Mouse (Mus musculus) adrenal gland (tissue): Measurements from ENCODE around the gene Fdx1.

Experiments
- intact Hi-C: fragments of 180-260 bp; cut with DNase I; formaldehyde crosslinking; loops from one replicate; pipeline ENCODE4 v1.15.1; 2025

The Fdx1 gene

GRCm38 (mm10) chr9:51966373-51966772 lies 3.0 kb upstream of the Fdx1 start:
- intact Hi-C loops, result no loop called here

GRCm38 (mm10) chr9:51964110-51964509 lies 754 bp upstream of the Fdx1 start:
- intact Hi-C loops, result no loop called here

DNA sequence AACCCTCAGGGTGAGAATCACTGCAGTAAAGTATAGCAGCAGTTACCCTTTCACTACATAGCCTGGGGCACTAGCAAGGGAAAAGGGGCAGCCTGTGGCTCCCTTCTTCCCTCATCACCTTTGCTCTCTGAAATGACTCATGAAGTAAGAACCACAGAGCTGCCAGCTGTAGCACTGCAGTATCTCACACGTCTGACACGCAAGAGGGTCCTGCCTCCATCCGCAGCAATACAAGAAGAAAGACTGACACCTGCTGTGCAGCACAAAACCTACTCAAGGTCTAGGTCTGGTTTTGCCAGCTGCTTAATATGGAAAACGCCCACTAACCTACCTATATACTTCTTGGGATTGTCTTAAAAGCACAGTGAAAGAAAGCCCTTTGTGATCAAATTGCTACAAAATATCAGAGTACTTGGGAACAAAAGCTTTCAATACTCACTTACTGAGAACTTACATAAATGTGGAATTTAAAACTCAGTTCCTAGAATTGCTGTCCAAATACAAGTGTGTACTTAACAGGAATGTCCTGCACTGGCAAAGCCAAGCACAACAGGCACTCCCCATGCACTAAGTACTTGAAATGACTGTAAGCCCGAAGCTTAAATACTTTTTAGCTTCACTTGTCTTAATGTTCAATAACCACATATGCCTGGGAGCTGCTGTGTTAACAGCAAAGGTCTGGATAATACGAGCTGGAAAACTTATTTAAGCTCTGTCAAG lies 2.0 kb downstream of the Fdx1 start:
- intact Hi-C loops, result no loop called here

DNA sequence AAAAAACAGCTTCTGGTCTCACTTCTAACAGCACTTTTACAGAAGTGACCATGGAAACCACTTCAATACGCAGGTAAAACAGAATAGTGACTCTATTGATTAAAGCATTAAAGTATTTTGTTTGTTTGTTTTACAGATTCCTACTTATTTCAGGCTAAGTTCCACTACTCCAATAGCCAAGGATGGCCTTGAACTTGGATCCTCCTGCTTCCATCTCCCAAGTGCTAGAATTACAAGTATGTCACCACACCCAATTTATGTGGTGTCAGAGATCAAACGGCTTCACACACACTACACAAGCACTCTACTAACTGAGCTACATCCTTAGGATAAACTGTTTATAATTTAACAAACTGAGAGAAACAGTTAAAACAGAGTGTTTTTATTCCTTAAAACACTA lies 3.0 kb downstream of the Fdx1 start:
- intact Hi-C loops, result no loop called here

- intact Hi-C loops, result no loop called here
Observed at GRCm38 (mm10) chr9:51958981-51959380, 4.4 kb downstream of the Fdx1 start.

- intact Hi-C loops, result no loop called here
Observed at GRCm38 (mm10) chr9:51957025-51957424, 6.3 kb downstream of the Fdx1 start.

- intact Hi-C loops, result no loop called here
Observed at GRCm38 (mm10) chr9:51956484-51956883, 6.9 kb downstream of the Fdx1 start.

GRCm38 (mm10) chr9:51951337-51951736 lies 12.0 kb downstream of the Fdx1 start:
- intact Hi-C loops, result no loop called here

DNA sequence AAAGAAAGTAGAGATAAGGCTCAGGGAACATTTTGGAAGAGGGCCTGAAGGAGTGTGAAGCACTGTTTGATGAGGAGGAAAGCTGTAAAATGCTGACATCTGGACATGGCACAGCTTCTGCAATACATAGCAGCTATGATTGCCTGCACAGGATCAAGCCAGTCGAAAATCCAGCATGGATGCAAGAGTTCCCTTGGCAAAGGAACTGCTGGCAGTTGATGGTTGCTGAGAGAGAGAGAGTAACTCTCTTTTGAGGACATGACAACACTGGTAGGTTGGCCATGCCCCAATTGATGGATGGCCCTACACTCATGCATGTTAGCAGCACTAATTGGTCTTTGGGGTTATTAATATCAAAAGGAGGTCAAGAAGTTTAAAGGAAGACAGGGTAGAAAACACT lies 12.7 kb downstream of the Fdx1 start:
- intact Hi-C loops, result no loop called here

- intact Hi-C loops, result no loop called here
Observed at GRCm38 (mm10) chr9:51950225-51950624, 13.1 kb downstream of the Fdx1 start.

DNA sequence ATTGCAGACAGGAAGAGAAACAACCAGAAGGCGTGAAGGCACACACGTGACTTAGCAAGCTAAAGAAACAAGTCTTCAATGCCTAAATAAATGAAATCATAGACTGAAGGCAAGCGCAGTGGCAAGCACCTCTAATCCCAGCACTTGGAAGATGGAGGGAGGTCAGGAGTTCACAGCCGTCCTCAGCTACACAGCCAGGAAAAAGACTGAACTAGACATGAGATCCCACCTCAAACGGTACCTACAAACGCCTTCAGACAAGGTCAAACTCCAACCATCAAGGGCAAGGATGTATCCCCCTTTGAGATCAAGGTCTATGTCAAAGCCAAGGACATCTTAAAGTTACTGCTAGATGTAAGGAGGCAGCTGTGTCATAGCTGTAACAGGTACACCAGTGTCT lies 19.4 kb downstream of the Fdx1 start:
- intact Hi-C loops, result no loop called here

DNA sequence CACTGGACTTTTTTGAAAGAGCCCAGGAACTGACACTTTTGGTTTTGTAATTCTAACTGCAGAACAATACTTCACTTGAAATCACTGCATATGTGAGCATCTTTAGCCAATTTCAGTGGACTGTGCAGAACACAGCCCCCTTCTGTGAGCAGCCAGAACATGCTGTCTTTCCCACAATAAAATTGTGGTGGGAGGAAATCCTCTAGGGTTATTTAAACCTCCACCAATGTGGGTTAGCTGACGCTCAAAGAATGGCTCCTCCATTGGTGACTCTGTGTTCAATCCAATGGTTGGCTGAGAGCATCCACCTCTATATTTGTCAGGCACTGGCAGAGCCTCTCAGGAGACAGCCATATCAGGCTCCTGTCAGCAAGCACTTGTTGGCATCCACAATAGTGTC lies 28.7 kb downstream of the Fdx1 start:
- intact Hi-C loops, result no loop called here

- intact Hi-C loops, result no loop called here
Observed at GRCm38 (mm10) chr9:51931997-51932396, 31.4 kb downstream of the Fdx1 start.

GRCm38 (mm10) chr9:51931054-51931690 lies 32.2 kb downstream of the Fdx1 start:
- intact Hi-C loops, result no loop called here

- intact Hi-C loops, result no loop called here
Observed at GRCm38 (mm10) chr9:51929972-51930371, 33.4 kb downstream of the Fdx1 start.

- intact Hi-C loops, result no loop called here
Observed at GRCm38 (mm10) chr9:51928659-51929058, 34.7 kb downstream of the Fdx1 start.

DNA sequence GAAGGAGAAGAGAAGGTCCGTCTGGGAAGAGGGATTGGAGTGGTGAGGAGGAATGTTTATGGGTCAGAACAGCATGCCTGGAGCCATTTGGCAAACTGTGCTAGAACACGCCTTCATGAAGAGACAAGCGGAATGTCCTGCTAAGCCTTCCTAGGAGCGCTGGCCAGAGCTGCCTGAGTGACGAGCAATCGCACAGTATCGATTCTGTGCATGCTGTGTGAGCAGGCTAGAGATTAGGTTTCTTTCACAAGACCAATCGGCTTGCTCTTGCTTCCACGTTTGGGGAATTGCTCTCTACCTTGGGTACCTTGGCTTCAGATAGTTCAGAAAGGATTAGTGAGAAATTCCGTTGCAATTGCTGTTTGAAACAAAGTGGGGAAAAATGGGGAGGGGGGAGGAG lies 35.2 kb downstream of the Fdx1 start:
- intact Hi-C loops, result no loop called here

DNA sequence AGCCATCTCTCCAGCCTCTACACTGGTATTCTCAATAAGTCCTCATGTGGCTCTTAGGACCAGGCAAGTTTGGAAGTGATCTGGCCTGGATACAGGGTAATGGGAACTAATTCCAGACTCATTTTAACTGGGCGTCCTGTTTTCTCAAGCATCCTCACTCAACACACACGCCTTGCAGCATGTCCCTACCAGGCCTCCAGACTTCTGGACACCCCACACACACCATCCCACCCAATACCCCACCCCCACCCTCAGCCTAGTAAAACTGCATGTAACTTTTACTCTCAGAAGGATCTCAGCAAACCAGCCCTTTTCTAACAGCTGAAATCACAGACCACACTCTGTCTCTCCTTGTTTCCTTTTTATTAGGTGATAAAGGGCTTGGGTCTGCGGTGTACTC lies 35.7 kb downstream of the Fdx1 start:
- intact Hi-C loops, result no loop called here

DNA sequence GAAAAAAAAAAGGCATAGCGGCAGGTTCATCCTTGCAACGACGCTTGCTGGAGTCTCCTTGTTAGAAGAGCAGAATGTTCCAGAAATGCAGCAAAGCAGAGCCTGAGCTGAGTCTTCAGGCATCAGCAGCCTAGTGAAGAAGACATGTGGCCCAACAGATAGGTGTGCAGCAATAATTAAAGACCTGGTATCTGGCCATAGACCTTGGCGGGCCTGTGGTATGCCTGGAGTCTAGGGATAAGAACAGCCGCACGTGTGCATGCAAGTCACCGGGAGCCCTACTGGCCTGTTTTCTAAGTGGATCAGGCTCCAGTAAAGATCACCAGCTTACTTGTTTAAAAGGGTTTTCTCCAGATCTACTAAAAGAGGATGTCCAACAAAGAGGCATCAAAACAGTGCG lies 36.7 kb downstream of the Fdx1 start:
- intact Hi-C loops, result no loop called here

GRCm38 (mm10) chr9:51924551-51925081 lies 38.7 kb downstream of the Fdx1 start:
- intact Hi-C loops, result no loop called here

GRCm38 (mm10) chr9:51922756-51923155 lies 40.6 kb downstream of the Fdx1 start:
- intact Hi-C loops, result no loop called here

DNA sequence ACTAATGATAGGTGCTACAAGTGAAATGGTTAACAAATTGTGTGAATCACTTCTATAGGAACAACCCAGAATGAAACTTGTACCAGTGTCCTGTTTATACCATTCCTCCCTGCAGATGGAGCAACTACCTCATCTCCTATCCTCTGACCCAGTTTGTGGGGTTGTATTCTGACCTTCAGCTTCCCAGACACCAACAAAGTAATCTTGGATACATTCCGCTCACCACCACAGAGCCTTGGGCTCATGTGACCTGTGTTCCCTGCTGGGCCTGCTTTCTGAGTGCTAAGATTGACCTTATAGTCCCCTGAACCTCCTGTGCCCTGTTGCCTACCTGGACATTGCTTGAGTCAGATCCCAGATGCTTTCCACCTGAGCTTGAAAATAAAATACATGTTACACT lies 47.8 kb downstream of the Fdx1 start:
- intact Hi-C loops, result no loop called here
